Mouse (Mus musculus): ENCODE measurements at regions not wholly inside any gene's neighbourhood (a gene's known extent, or its start where the extent isn't known, plus 50 kb on each side); places are given as distances from the start of the nearest gene placed in this dataset.
"Not testable (repeated sequence)": the region's sequence is repeated elsewhere in the genome, so short reads cannot be mapped to it uniquely, and the experiment has no call there.

DNA sequence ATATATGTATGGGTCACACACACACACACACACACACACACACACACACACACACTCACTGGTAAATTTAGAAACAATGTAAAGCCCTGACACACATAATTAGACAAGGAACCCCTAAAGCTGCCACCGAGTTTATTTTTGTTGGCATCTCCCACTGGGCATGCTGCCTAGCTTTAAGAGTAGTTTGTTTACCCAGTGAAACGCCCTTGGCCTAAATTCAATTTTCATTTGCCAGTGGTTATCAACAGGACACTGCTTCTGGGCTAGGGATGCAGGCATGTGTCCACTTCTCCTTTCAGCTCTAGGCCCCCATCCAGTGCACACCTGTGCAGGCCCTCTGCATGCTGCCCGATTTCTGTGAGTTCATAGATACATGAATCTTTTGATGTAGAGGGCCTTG is 73.7 kb upstream of the 1110032F04Rik start:
- H3K4me1 ChIP-seq (replicated peaks): peaks cover 13% of the 10 kb centered on the region
- H3K27me3 ChIP-seq (replicated peaks): no peaks in the 10 kb centered on the region
- no peaks in the 10 kb centered on the region for H3K36me3 ChIP-seq
- H3K27ac ChIP-seq (ENCODE audit: poor library complexity, severe bottlenecking): peak overlapping the region; percentile 44; the same call in 1 of the 2 replicates
- H3K9ac ChIP-seq: no peak overlapping the region
- ATAC-seq (ENCODE audit: insufficient number of reproducible peaks, low FRiP score): peak; percentile 63; the same call in 1 of the 2 replicates
- peaks cover 6% of the 10 kb centered on the region for H3K9me3 ChIP-seq (replicated peaks)
- 47% methylated on average over 3 of the region's 3 CpGs for WGBS
- no peak overlapping the region for H3K4me3 ChIP-seq
- H3K4me2 ChIP-seq: no peak overlapping the region

DNA sequence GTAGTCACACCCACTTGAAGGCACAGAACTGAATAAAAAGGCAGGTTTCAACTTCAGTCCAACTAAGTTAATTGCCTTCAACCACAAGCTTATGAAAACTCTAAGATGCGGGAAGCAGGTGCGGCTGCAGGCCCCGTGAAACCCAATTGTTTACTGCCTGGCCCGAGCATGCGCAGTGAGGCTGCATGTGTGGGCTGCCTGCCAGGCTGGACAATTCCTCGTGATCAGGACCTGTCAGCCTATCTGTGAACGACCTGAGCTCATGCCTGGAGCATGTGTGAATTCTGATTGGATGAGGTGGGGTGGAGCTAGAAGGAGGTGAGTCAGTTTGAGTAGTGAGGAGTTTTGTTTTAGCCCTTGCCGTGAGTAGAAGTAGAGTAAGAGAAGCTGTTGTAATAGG is 71.0 kb upstream of the 1110032F04Rik start:
- not testable (repeated sequence) for H3K9me3 ChIP-seq (replicated peaks); H3K4me2 ChIP-seq; H3K27ac ChIP-seq (ENCODE audit: poor library complexity, severe bottlenecking); H3K27me3 ChIP-seq (replicated peaks); H3K9ac ChIP-seq; ATAC-seq (ENCODE audit: insufficient number of reproducible peaks, low FRiP score); H3K36me3 ChIP-seq; H3K4me3 ChIP-seq
- 75% methylated on average over 8 of the region's 8 CpGs for WGBS
- H3K4me1 ChIP-seq (replicated peaks): peaks cover 13% of the 10 kb centered on the region

DNA sequence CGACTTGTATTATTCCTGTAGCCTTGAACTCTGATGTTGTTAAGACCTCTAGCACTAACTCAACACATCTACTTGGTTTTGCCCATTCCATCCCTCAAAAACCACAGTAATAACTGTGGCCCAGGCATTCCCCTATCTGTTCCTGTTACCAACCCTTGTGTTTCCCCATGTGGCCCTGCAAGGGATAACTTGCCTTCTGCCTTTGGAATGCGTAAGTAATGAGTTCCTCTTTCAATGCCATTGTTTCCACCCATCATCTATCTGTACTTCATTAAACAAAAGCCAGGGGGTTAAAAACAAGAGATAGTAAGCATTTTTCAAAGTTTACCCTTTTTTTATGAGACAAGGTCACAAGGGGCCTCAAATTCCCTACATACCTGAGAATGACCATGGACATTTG is 60.5 kb upstream of the 1110032F04Rik start:
- Histone ChIP-seq H3K36me3 (no peaks in the 10 kb centered on the region), H3K9me3 (replicated peaks) (peaks cover 3% of the 10 kb centered on the region; the same call in 1 of the 2 replicates), H3K4me2 (no peak overlapping the region), H3K4me1 (replicated peaks) (no peaks in the 10 kb centered on the region), H3K27me3 (replicated peaks) (no peaks in the 10 kb centered on the region), H3K27ac (ENCODE audit: poor library complexity, severe bottlenecking) (no peak overlapping the region), H3K9ac (no peak overlapping the region), H3K4me3 (no peak overlapping the region)
- WGBS: 82% methylated on average over 2 of the region's 2 CpGs
- ATAC-seq (ENCODE audit: insufficient number of reproducible peaks, low FRiP score): no peak

DNA sequence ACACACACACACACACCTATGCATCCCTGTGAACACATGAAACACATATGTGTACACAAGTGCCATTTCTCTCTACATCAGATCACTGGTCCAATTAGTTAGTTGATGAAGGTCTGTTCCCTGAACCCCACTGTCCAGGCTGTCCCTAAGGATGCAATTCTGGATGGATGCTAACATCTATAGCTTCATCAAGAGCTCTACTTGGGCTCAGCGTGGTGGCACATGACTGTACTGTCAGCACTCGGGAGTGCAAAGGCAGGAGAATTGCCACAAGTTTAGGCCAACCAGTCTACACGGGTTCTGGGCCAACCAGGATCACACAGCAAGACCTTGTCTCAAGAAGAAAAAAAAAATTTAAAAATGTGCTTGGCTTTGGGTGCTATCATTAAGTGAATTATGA is 55.9 kb upstream of the 1110032F04Rik start:
- Histone ChIP-seq H3K4me3 (no peak overlapping the region), H3K27me3 (replicated peaks) (no peaks in the 10 kb centered on the region), H3K9me3 (replicated peaks) (peaks cover 3% of the 10 kb centered on the region; the same call in 1 of the 2 replicates), H3K27ac (ENCODE audit: poor library complexity, severe bottlenecking) (no peak overlapping the region), H3K36me3 (no peaks in the 10 kb centered on the region), H3K4me1 (replicated peaks) (peaks cover 10% of the 10 kb centered on the region; the same call in 1 of the 2 replicates), H3K4me2 (no peak overlapping the region), H3K9ac (no peak overlapping the region)
- ATAC-seq (ENCODE audit: insufficient number of reproducible peaks, low FRiP score): no peak
- WGBS: 83% methylated on average over 3 of the region's 3 CpGs

DNA sequence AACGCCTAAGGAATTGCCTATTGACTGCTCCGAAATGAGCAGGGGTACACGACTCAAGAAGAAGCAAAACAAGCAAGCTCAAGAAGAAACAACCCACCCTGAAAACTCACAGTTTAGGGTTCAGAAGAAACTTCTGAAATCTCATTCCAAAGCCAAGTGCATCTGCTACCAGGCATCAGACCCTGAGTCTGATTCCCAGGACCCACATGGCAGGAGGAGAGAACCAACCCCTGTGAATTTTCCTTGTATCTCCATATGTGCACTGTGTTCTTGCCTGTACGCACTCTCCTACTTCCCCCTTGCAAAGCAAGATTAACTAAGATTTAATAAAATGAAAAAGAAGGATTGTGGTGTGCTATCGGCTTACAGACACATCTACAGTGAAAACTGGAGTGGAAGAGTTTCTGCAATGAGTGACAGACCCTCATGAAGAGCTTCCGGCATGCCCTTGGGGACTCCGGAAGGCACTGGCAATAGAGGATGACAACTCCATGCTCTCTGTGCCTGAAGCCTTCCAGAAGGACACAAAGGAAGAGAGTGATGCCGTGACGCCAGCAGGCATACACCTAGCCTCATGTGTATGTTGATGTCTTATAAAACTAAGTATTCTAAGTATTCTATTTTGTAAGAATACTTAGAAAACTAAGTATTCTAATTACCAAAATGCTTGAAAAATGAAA is 55.2 kb upstream of the 1110032F04Rik start:
- no peak for ATAC-seq (ENCODE audit: insufficient number of reproducible peaks, low FRiP score)
- Histone ChIP-seq H3K36me3 (no peaks in the 10 kb centered on the region), H3K9me3 (replicated peaks) (peaks cover 3% of the 10 kb centered on the region; the same call in 1 of the 2 replicates), H3K27me3 (replicated peaks) (no peaks in the 10 kb centered on the region), H3K27ac (ENCODE audit: poor library complexity, severe bottlenecking) (no peak overlapping the region), H3K4me2 (no peak overlapping the region), H3K4me3 (no peak overlapping the region), H3K4me1 (replicated peaks) (peaks cover 10% of the 10 kb centered on the region; the same call in 1 of the 2 replicates), H3K9ac (no peak overlapping the region)
- 84% methylated on average over 9 of the region's 9 CpGs for WGBS

DNA sequence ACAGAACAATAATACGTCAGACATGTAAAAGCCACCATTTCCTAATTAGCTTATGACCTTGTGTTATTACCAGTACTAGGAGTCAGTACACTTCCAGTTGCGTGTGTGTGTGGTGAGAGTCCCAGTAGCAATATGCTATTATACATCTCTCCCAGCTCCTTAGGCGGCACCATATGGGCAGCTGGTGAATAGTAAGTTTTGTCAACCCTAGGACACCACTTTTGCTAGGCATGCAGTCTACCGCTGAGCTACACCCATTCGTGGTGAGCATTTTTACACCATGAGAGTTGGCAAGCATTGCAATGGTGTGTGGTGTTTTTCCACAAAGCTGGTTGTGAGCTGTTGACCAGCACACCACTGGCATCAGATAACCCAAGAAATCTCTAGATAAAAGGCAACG is 53.8 kb upstream of the 1110032F04Rik start:
- no peaks in the 10 kb centered on the region for H3K27me3 ChIP-seq (replicated peaks)
- no peak overlapping the region for H3K4me2 ChIP-seq
- no peak overlapping the region for H3K9ac ChIP-seq
- H3K4me1 ChIP-seq (replicated peaks): peaks cover 10% of the 10 kb centered on the region; the same call in 1 of the 2 replicates
- H3K4me3 ChIP-seq: no peak overlapping the region
- H3K36me3 ChIP-seq: no peaks in the 10 kb centered on the region
- peaks cover 3% of the 10 kb centered on the region; the same call in 1 of the 2 replicates for H3K9me3 ChIP-seq (replicated peaks)
- no peak for ATAC-seq (ENCODE audit: insufficient number of reproducible peaks, low FRiP score)
- no peak overlapping the region for H3K27ac ChIP-seq (ENCODE audit: poor library complexity, severe bottlenecking)
- 77% methylated on average over 6 of the region's 6 CpGs for WGBS

DNA sequence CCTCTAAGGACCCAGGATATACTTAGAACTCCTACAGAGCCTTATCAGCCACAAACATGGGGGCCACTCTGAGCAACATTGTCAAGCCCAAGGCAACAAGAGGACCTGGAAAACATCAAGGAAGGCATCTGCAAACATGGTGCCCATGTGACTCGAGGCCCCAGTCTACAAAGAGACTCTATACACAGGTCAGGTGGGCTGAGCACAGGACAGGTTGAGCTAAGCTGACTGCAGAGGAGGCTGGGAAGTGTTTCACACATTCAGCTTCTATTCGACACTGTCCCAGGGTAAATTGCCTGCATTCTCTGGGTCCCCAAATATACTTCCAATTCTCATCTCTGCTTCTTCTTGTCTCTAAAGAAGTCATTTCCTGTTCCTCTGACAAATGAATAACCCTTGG is 52.1 kb upstream of the 1110032F04Rik start:
- H3K9me3 ChIP-seq (replicated peaks): no peaks in the 10 kb centered on the region

More for the DNA sequence above, 52.1 kb upstream of the 1110032F04Rik start:
- no peak for ATAC-seq (ENCODE audit: insufficient number of reproducible peaks, low FRiP score)
- Histone ChIP-seq H3K4me2 (no peak overlapping the region), H3K36me3 (no peaks in the 10 kb centered on the region), H3K27ac (ENCODE audit: poor library complexity, severe bottlenecking) (no peak overlapping the region), H3K9ac (no peak overlapping the region), H3K27me3 (replicated peaks) (no peaks in the 10 kb centered on the region), H3K4me1 (replicated peaks) (peaks cover 15% of the 10 kb centered on the region), H3K4me3 (no peak overlapping the region)
- 46% methylated on average over 2 of the region's 2 CpGs for WGBS

Data from heart, embryonic 12.5 days (tissue).